Mouse (Mus musculus): ENCODE measurements around the gene Btbd35f21. TPM values are rescaled to one million over a fixed set of nuclear protein-coding genes. Genes with fewer than 3 reads are reported as not detected.

The Btbd35f21 gene
- polyA plus RNA-seq (2012; rRNA removed; ENCODE audit: low replicate concordance), result not detected in 2 replicates

DNA sequence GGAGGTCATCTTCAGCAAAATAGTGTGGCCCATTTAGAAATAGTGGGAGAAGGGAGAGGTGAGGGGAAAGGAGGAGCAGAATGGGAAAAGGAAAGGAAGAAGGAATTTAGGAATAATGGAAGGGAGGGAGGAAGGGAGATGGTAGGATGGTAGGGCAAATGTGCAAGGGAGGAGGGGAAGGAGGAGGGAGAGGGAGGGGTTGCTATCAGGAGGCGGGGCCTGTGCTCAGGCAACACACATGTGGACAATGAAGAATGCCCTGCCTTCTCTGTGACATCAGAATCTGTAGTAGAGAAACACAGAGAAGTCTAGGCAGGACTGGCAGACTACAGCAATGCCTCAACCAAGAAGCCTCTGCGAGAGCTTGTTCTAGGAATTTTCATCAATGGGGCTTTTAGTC, at the start of gene Btbd35f21:
TSS of gene Btbd35f21 (plus strand) at position 301 of the 400 bp plus-strand sequence.

Other genes with a start within 250 kb of the Btbd35f21 start
- not detected in 2 replicates for gene Btbd35f1, start 166.1 kb upstream of the Btbd35f21 start, polyA plus RNA-seq (2012; rRNA removed; ENCODE audit: low replicate concordance)
- gene Gm5926, start 75.4 kb upstream of the Btbd35f21 start, polyA plus RNA-seq (2012; rRNA removed; ENCODE audit: low replicate concordance), result not detected in 2 replicates
- gene Btbd35f30, start 168.5 kb downstream of the Btbd35f21 start, polyA plus RNA-seq (2012; rRNA removed; ENCODE audit: low replicate concordance), result not detected in 2 replicates
- not detected in 2 replicates for gene Gm21789, start 215.7 kb downstream of the Btbd35f21 start, polyA plus RNA-seq (2012; rRNA removed; ENCODE audit: low replicate concordance)
- gene Btbd35f5, start 247.8 kb downstream of the Btbd35f21 start, polyA plus RNA-seq (2012; rRNA removed; ENCODE audit: low replicate concordance), result not detected in 2 replicates

Measured in mammary gland, adult 2 months (tissue).